Mouse (Mus musculus) forebrain, postnatal 0 days (tissue): ENCODE measurements around the gene Gpr3. TPM values are rescaled to one million over a fixed set of nuclear protein-coding genes. Genes with fewer than 3 reads are reported as not detected.

Source experiments
- ATAC-seq: fragments of 200-750 bp; cut with Nextera tagmentation; 2 replicates; pipeline ENCODE4 v1.8.0; 2017; ENCODE audit warnings: mild to moderate bottlenecking, moderate library complexity
- DNase-seq: peaks from one replicate; pipeline ENCODE4 v3.0.0-alpha.2; 2015
- H3K27ac ChIP-seq: fragments of 300-500 bp; sonication (generic); 2 replicates; pipeline ENCODE4 v1.5.1; 2014; ENCODE audit warnings: low read depth, mild to moderate bottlenecking, antibody characterized with exemption, low read length, moderate library complexity, mixed read lengths
- H3K27me3 ChIP-seq: fragments of 300-500 bp; sonication (generic); 2 replicates; pipeline ENCODE4 v1.6.1; 2014; ENCODE audit warnings: mild to moderate bottlenecking, low read length, mixed read lengths; ENCODE audit not compliant: insufficient read depth
- H3K36me3 ChIP-seq: fragments of 300-500 bp; sonication (generic); 2 replicates; pipeline ENCODE4 v1.6.1; 2014; ENCODE audit warnings: mild to moderate bottlenecking, moderate library complexity; ENCODE audit not compliant: insufficient read depth
- H3K4me1 ChIP-seq: fragments of 300-500 bp; sonication (generic); 2 replicates; pipeline ENCODE4 v1.6.1; 2014; ENCODE audit warnings: antibody characterized with exemption; ENCODE audit not compliant: insufficient read depth
- H3K4me2 ChIP-seq: fragments of 300-500 bp; sonication (generic); 2 replicates; pipeline ENCODE4 v1.6.1; 2014; ENCODE audit warnings: low read depth, mild to moderate bottlenecking, moderate library complexity
- H3K4me3 ChIP-seq: fragments of 300-500 bp; sonication (generic); 2 replicates; pipeline ENCODE4 v1.5.1; 2014; ENCODE audit warnings: low read depth, low read length, mixed read lengths
- H3K9ac ChIP-seq: fragments of 300-500 bp; sonication (generic); 2 replicates; pipeline ENCODE4 v1.6.1; 2014; ENCODE audit warnings: mild to moderate bottlenecking
- H3K9me3 ChIP-seq: fragments of 300-500 bp; sonication (generic); 2 replicates; pipeline ENCODE4 v1.6.1; 2016; ENCODE audit warnings: low read length
- CTCF ChIP-seq: sonication (generic); IDR thresholded peaks from 2 replicates; pipeline ENCODE4 v1.5.1; 2016; ENCODE audit warnings: antibody characterized with exemption, control low read depth, low read depth
- WGBS: fragments of 180-500 bp; shearing (Covaris S2); extraction: QIAGEN DNeasy Blood & Tissue Kit; methylation state at CpG from one replicate; pipeline ENCODE4 v1.1.7; 2014; 5-methylcytosine and 5-hydroxymethylcytosine counted together
- polyA plus RNA-seq: library from polyadenylated mRNA; unstranded; fragments of >200 nt; fragmentation: Nextera tagmentation; extraction: Ambion mirVana; gene quantifications from 2 replicates; pipeline ENCODE4 v1.2.1, GENCODE M21; 2015
- total RNA-seq: library from RNA; depleted of rRNA; stranded (reverse); fragments of >200 nt; gene quantifications from 2 replicates; pipeline ENCODE4 v1.2.3, GENCODE M21; 2014; rRNA removed

Gpr3 gene
- total RNA-seq: 1.1 and 2.2 TPM in 2 replicates
- polyA plus RNA-seq: 2.6 and 2.7 TPM in 2 replicates

DNA sequence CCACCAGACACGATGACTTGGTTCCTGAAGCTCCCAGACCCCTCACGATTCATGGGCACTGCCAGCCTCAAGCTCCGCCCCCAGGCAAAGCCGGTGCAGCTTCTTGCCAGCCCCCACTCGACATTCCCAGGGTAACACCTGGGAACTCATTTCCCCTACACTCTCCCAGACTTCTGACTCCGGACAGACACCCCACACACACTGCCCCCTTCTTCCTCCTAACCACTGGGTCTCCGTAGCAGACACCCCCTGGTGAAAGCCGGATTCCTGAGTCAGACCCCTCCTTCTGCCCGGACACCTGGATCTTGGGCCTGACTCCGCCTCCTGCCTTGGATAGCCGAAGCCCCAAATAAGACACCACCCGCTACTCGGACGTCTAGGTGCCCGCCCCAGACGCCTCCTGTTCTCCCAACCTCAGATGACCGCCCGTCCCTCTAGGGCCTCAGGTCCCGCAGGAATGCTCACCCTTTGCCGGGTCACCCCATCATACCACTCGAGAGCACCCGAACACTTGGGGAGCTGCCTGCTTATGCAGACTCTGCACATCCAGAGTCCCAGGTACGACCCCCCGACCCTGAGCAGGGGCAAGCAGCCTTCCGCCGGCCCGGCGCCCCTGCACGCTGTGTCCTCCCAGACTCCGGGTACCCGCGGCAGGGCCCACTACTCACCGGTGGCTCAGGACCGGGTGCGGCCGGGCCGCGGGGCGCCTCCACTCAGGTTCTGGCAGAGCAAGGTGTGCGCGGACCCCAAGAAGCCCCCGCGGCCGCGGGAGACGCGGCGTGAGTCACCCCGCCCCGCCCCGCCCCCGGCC is at the start of gene Gpr3, which contains the start of gene Cd164l2:
Gene Gpr3 (minus strand): TSS at position 786 of the 811 bp plus-strand sequence.
Gene Cd164l2 (plus strand): TSS at position 381 of the 811 bp plus-strand sequence.
- peak; percentile 38 for ATAC-seq
- 3% methylated on average over 45 of the region's 52 CpGs for WGBS
- H3K9me3 ChIP-seq: no peaks in the 10 kb centered on the region

DNA sequence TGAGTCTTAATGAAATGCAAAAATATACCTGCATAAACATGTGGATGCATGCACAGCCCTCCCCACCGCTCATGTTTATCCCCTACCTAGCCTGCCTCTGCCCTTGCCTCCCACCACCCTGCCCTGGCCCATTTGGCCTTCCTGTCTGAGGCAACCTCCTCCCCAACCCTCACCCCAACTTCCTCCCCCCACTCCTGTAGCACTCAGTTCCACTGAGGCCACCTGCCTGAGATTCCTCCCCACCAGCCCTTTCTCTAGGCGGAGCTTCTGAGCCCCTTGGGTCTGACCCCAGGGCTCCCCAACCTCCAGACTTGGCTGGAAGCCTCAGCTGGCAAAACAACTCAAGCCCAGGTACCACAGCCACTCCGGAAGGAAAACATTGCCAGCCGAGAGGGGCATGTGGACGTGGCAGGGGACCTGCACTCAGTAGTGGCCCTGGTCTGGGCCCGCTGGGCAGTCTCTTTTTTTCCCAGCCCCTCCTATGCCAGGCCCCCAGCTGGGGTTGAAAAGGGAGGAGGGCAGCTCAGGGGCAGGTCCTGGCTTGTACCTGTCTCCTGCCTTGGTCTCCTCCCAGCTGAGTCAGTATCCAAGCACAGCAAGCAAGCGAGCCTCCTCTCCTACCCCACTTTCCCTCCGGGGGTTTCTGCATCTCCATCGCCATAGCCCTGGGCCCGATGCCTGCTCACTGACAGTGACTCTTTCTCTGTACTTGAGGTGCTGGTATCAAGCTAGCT is 49.5 kb upstream of the Gpr3 start:
- WGBS: 52% methylated on average over 10 of the region's 10 CpGs
- TF ChIP-seq CTCF: no peak
- ATAC-seq: no peak
- no peak for DNase-seq
- H3K9me3 ChIP-seq: no peaks in the 10 kb centered on the region
- H3K4me3 ChIP-seq: no peak overlapping the region
- H3K27me3 ChIP-seq: 0 out of 2 replicates have a peak, but pooled peaks cover 4% of the 10 kb centered on the region
- no peak overlapping the region for H3K27ac ChIP-seq
- H3K9ac ChIP-seq: no peak overlapping the region
- no peaks in the 10 kb centered on the region for H3K4me1 ChIP-seq
- peaks cover 31% of the 10 kb centered on the region for H3K36me3 ChIP-seq
- no peak overlapping the region for H3K4me2 ChIP-seq

More for the DNA sequence above, at the start of gene Gpr3, which contains the start of gene Cd164l2:
- Histone ChIP-seq H3K4me2 (peak within 1 kb of the TSS; percentile 99), H3K4me1 (peaks cover 8% of the 10 kb centered on the region; the same call in 1 of the 2 replicates), H3K27me3 (peaks cover 8% of the 10 kb centered on the region; the same call in 1 of the 2 replicates), H3K4me3 (peak within 1 kb of the TSS; percentile 71), H3K9ac (peak within 1 kb of the TSS; percentile 72), H3K36me3 (no peaks in the 10 kb centered on the region), H3K27ac (no peak within 1 kb of the TSS)
- DNase-seq: no peak
- no peak for TF ChIP-seq CTCF

GRCm38 (mm10) chr4:133257798-133258408 is 45.6 kb upstream of the Gpr3 start:
- no peaks in the 10 kb centered on the region for H3K36me3 ChIP-seq
- H3K27ac ChIP-seq: no peak overlapping the region
- DNase-seq (no peak), ATAC-seq (no peak)
- no peak for TF ChIP-seq CTCF
- 83% methylated on average over 12 of the region's 12 CpGs for WGBS
- H3K4me3 ChIP-seq: no peak overlapping the region
- H3K9me3 ChIP-seq: no peaks in the 10 kb centered on the region
- H3K27me3 ChIP-seq: 0 out of 2 replicates have a peak, but pooled peaks cover 7% of the 10 kb centered on the region
- H3K4me1 ChIP-seq: no peaks in the 10 kb centered on the region
- H3K4me2 ChIP-seq: no peak overlapping the region
- no peak overlapping the region for H3K9ac ChIP-seq

- no peaks in the 10 kb centered on the region for H3K4me1 ChIP-seq
- H3K36me3 ChIP-seq: no peaks in the 10 kb centered on the region
- ATAC-seq: no peak
- no peak for DNase-seq
- no peak overlapping the region for H3K4me3 ChIP-seq
- TF ChIP-seq CTCF: no peak
- H3K9me3 ChIP-seq: no peaks in the 10 kb centered on the region
- H3K4me2 ChIP-seq: peak overlapping the region; percentile 27; the same call in 1 of the 2 replicates
- H3K9ac ChIP-seq: no peak overlapping the region
- H3K27ac ChIP-seq: no peak overlapping the region
- WGBS: 39% methylated on average over 12 of the region's 12 CpGs
- H3K27me3 ChIP-seq: 0 out of 2 replicates have a peak, but pooled peaks cover 11% of the 10 kb centered on the region
These were observed 44.9 kb upstream of the Gpr3 start for GRCm38 (mm10) chr4:133257230-133257629.

GRCm38 (mm10) chr4:133256820-133257219 is 44.5 kb upstream of the Gpr3 start:
- H3K36me3 ChIP-seq: no peaks in the 10 kb centered on the region

DNA sequence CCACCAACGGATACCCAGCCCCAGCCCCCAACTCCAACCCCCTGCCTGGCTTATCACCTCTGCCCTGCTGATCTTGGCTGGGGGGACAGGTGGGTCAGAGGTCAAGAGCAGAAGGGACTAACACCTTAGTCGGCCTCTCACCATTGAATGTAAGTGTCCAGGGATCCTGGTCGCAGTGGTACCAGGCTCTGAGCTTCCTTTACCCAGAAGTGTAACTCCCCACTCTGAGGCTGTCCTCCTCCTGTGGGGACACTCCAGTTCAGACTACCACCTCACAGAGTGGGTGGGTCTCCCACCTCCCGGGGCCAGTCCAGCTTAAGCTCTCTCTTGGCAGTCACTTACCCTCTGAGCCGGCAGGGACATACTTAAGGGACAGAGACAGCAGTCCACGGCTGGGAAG is 43.1 kb upstream of the Gpr3 start:
- no peak overlapping the region for H3K9ac ChIP-seq
- H3K4me1 ChIP-seq: no peaks in the 10 kb centered on the region
- H3K36me3 ChIP-seq: no peaks in the 10 kb centered on the region
- H3K9me3 ChIP-seq: no peaks in the 10 kb centered on the region
- H3K27ac ChIP-seq: no peak overlapping the region
- H3K4me2 ChIP-seq: no peak overlapping the region
- no peak for TF ChIP-seq CTCF
- H3K27me3 ChIP-seq: peaks cover 24% of the 10 kb centered on the region
- no peak for ATAC-seq
- WGBS: 72% methylated on average over 6 of the region's 6 CpGs
- no peak overlapping the region for H3K4me3 ChIP-seq
- DNase-seq: no peak

More at GRCm38 (mm10) chr4:133256820-133257219, 44.5 kb upstream of the Gpr3 start:
- Histone ChIP-seq H3K9me3 (no peaks in the 10 kb centered on the region), H3K27me3 (peaks cover 14% of the 10 kb centered on the region; the same call in 1 of the 2 replicates), H3K4me1 (no peaks in the 10 kb centered on the region), H3K4me2 (peak overlapping the region; percentile 27), H3K9ac (no peak overlapping the region), H3K27ac (no peak overlapping the region), H3K4me3 (no peak overlapping the region)
- 20% methylated on average over 24 of the region's 24 CpGs for WGBS
- ATAC-seq (peak; percentile 68; the same call in 1 of the 2 replicates), DNase-seq (no peak)
- TF ChIP-seq CTCF: no peak
